Mouse (Mus musculus) limb, embryonic 12.5 days (tissue): ENCODE measurements around the gene Ptk7. TPM values are rescaled to one million over a fixed set of nuclear protein-coding genes. Genes with fewer than 3 reads are reported as not detected.

ENCODE experiments used
- ATAC-seq: fragments of 200-750 bp; cut with Nextera tagmentation; 2 replicates; pipeline ENCODE4 v1.8.0; 2017; ENCODE audit warnings: low read depth, moderate TSS enrichment; ENCODE audit not compliant: insufficient number of reproducible peaks, insufficient read depth, low FRiP score, low TSS enrichment
- H3K27ac ChIP-seq: fragments of 300-500 bp; sonication (generic); 2 replicates; pipeline ENCODE4 v1.5.1; 2016; ENCODE audit warnings: mild to moderate bottlenecking, moderate library complexity
- H3K27me3 ChIP-seq: fragments of 300-500 bp; sonication (generic); 2 replicates; pipeline ENCODE4 v1.6.1; 2016; ENCODE audit warnings: mild to moderate bottlenecking, moderate library complexity
- H3K36me3 ChIP-seq: fragments of 300-500 bp; sonication (generic); 2 replicates; pipeline ENCODE4 v1.6.1; 2016; ENCODE audit warnings: mild to moderate bottlenecking, moderate library complexity
- H3K4me1 ChIP-seq: fragments of 300-500 bp; sonication (generic); replicated peaks from 2 replicates; pipeline ENCODE4 v1.6.1; 2016
- H3K4me2 ChIP-seq: fragments of 300-500 bp; sonication (generic); 2 replicates; pipeline ENCODE4 v1.6.1; 2016; ENCODE audit warnings: mild to moderate bottlenecking, moderate library complexity
- H3K4me3 ChIP-seq: fragments of 300-500 bp; sonication (generic); replicated peaks from 2 replicates; pipeline ENCODE4 v1.5.1; 2016; ENCODE audit warnings: mild to moderate bottlenecking
- H3K9ac ChIP-seq: fragments of 300-500 bp; sonication (generic); replicated peaks from 2 replicates; pipeline ENCODE4 v1.6.1; 2016; ENCODE audit warnings: mild to moderate bottlenecking, moderate library complexity
- H3K9me3 ChIP-seq: fragments of 300-500 bp; sonication (generic); 2 replicates; pipeline ENCODE4 v1.6.1; 2016; ENCODE audit warnings: mild to moderate bottlenecking, moderate library complexity
- WGBS: fragments of 180-500 bp; shearing (Covaris S2); methylation state at CpG from one replicate; pipeline ENCODE4 v1.1.7; 2016; 5-methylcytosine and 5-hydroxymethylcytosine counted together
- polyA plus RNA-seq: library from polyadenylated mRNA; unstranded; fragments of >200 nt; fragmentation: Nextera tagmentation; extraction: Ambion mirVana; gene quantifications from 2 replicates; pipeline ENCODE4 v1.2.1, GENCODE M21; 2016

The Ptk7 gene
- polyA plus RNA-seq, 1 experiment from 2014 or later, result 156 TPM

DNA sequence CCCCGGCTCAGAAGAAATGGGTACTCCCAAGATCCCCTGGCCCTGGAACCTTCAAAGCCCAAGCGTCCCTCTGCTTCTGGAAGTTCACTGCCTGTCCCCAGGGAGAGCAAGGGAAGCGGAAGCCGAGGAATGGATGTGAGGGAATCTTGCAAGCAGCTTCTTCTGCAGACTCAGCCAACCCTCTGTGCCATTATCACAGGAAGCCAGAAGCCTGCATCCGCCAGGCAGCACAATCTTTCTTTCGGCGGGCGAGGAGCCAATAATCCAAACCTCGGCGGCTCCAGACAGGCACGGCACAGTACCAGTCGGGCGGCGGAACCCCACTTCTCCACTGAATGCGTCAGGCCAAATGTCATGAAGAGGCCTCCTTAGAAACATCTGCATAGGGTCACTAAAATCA, 8.0 kb downstream of the Ptk7 start:
- 0 out of 2 replicates have a peak overlapping the region, but pooled peaks have one; percentile 20 for H3K27ac ChIP-seq
- no peak overlapping the region; the same call in 1 of the 2 replicates for H3K4me3 ChIP-seq
- ATAC-seq, result no peak
- no peak overlapping the region for H3K9ac ChIP-seq
- WGBS, result 43% methylated on average over 15 of the region's 15 CpGs
- H3K27me3 ChIP-seq, result no peaks in the 10 kb centered on the region
- H3K9me3 ChIP-seq, result no peaks in the 10 kb centered on the region
- H3K4me1 ChIP-seq, result peaks cover 99% of the 10 kb centered on the region
- H3K36me3 ChIP-seq, result no peaks in the 10 kb centered on the region
- peak overlapping the region; percentile 20 for H3K4me2 ChIP-seq

DNA sequence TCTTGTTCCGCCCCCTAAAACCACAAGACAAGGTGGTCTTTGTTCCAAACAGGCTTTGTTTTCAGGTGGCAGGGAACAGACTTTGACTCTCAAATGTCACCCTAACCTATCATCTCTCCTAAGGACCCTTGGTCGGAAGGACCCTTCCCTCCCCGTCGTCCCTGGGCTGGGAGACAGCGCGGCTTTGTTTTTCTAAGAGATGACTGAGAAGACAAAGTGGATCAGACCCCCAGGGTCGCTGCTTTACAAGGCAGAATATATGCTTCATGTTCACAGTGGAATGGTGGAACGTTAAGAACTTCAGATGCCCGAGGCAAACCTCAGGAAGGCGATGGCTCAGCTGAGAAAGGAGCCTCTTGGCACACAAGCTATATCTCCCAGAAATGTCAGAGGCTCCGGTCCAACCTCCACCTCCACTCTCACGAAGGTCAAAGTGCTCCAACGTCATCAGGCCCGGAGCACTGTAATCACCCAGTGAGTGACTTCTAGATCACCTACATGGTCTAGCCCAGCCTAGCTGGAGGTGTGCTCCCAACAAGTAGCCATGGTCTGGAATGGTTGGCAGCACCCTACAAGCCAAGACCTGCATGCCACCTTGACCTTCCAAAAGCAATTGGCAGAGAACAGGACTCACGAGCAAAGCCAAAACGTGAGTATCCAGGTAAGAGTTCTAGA, 9.5 kb downstream of the Ptk7 start:
- WGBS, result 14% methylated on average over 16 of the region's 16 CpGs
- H3K4me1 ChIP-seq, result peaks cover 97% of the 10 kb centered on the region
- ATAC-seq, result no peak
- no peaks in the 10 kb centered on the region for H3K36me3 ChIP-seq
- H3K4me2 ChIP-seq, result peak overlapping the region; percentile 61
- H3K27me3 ChIP-seq, result no peaks in the 10 kb centered on the region
- H3K4me3 ChIP-seq, result peak overlapping the region; percentile 27
- H3K9me3 ChIP-seq, result no peaks in the 10 kb centered on the region
- H3K9ac ChIP-seq, result peak overlapping the region; percentile 60
- peak overlapping the region; percentile 99 for H3K27ac ChIP-seq

DNA sequence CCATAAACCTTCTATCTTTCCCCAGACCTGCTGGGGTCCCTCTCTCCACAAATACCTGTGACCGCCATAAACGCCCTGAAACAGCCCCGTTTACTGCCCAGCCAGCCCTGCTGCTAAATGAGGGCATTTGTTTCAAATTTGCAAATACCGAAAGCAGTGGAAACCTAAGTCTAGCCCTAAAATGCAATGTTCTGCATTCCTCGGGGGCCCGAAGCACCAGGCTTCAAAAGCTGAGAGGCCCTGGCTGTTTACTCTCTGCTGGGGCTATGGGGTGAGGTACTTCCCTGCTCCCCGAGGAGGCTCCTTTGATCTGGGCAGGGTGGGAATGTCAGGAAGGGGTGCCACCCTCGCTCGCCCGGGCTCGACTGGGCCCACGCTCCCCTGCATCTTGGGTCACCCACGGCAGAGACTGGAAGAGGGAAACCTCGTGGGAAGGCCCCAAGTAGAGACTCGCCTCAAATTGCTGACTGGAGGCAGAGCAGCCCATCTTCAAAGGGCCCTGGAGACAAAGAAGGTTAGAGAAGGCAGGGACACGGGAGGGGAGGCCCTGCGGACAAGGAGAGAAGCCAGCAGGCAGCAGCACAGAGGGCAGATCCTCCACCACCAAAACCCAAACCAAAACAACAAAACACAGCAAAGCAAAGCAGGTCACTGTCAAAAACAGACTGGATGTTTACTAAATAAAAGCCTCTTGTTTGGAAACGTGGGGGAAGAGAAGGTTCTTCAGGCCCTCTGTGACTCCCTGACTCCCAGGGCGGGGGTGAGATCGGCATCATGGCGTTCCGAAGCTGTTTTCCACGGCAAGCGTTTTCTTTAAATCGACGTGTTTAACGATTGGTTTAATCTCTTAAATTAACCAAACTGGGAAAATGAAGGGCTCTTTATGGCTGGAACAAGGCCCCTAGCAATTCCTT, 10.3 kb downstream of the Ptk7 start:
- no peaks in the 10 kb centered on the region for H3K36me3 ChIP-seq
- ATAC-seq, result peak; percentile 39; the same call in 1 of the 2 replicates
- H3K4me3 ChIP-seq, result peak overlapping the region; percentile 27
- peak overlapping the region; percentile 99 for H3K27ac ChIP-seq
- H3K9me3 ChIP-seq, result no peaks in the 10 kb centered on the region
- peaks cover 95% of the 10 kb centered on the region for H3K4me1 ChIP-seq
- H3K27me3 ChIP-seq, result no peaks in the 10 kb centered on the region
- H3K9ac ChIP-seq, result peak overlapping the region; percentile 60
- peak overlapping the region; percentile 61 for H3K4me2 ChIP-seq
- WGBS, result 3% methylated on average over 27 of the region's 27 CpGs

DNA sequence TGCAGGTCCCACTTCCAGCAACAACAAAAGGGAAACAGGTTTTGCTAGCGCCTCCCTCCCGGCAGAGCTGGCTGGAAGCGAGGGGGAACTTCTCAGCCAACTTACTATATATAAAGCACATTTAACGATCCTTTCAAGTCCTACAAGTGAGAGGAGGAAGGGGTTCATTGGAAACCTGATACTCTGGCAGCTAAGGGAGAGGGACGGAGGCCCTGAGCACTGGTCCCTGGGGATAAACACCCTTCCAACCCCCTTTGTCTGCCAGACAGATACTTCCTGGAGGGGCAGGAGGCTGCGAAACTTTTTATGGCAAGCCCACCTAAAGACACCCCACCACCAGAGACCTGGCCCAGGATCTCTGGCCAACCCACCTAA, 10.9 kb downstream of the Ptk7 start:
- ATAC-seq, result peak; percentile 64
- Histone ChIP-seq H3K4me1 (peaks cover 95% of the 10 kb centered on the region), H3K4me3 (peak overlapping the region; percentile 27), H3K9ac (peak overlapping the region; percentile 60; the same call in 1 of the 2 replicates), H3K27ac (peak overlapping the region; percentile 99), H3K4me2 (peak overlapping the region; percentile 61), H3K27me3 (no peaks in the 10 kb centered on the region), H3K9me3 (no peaks in the 10 kb centered on the region), H3K36me3 (no peaks in the 10 kb centered on the region)
- 2% methylated on average over 6 of the region's 6 CpGs for WGBS

DNA sequence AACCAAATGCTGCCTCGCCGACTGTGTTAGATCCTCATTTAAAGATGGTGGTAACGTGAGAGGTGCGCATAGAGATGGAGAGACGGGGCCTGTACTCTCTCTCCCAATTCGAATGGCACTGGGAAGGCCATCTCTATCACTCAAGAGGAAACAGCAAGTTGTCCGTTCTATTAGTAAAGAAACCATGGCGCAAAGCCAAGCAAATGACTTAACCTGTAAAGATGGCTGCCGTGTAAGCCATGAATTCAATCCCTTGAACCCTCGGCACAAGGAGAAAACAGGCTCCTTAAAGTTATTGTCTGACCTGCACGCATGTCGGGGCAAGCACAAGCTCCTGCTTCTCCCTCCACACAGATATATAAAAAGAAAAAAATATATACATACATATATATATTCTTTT, 11.5 kb downstream of the Ptk7 start:
- WGBS, result 6% methylated on average over 12 of the region's 12 CpGs
- H3K4me3 ChIP-seq, result peak overlapping the region; percentile 27

DNA sequence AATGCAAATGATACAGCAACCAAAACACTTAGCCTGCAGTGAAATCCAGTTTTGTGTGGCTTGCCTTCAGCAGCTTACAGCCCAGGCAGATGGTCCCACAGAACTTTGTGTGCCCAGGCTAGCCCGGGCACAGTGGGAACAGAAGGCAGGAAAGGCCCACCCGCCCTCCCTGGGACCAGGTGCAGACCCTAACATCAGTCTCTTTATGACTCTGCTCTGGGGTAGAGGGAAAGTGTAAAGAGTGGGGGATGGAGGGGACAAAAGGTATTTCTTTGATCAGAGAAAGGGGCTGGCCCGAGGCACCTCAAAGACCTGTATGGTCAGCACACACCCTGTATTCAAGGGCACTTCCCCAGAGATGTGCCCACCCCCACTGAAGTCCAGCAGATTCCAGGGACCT, 16.1 kb downstream of the Ptk7 start:
- WGBS, result 4% methylated on average over 3 of the region's 3 CpGs
- H3K4me1 ChIP-seq, result peaks cover 87% of the 10 kb centered on the region

More for the DNA sequence above, 11.5 kb downstream of the Ptk7 start:
- H3K9me3 ChIP-seq, result no peaks in the 10 kb centered on the region
- 0 out of 2 replicates have a peak overlapping the region, but pooled peaks have one; percentile 60 for H3K9ac ChIP-seq
- ATAC-seq, result no peak
- no peaks in the 10 kb centered on the region for H3K36me3 ChIP-seq
- H3K27me3 ChIP-seq, result no peaks in the 10 kb centered on the region
- peak overlapping the region; percentile 61 for H3K4me2 ChIP-seq
- H3K27ac ChIP-seq, result peak overlapping the region; percentile 99
- peaks cover 95% of the 10 kb centered on the region for H3K4me1 ChIP-seq

DNA sequence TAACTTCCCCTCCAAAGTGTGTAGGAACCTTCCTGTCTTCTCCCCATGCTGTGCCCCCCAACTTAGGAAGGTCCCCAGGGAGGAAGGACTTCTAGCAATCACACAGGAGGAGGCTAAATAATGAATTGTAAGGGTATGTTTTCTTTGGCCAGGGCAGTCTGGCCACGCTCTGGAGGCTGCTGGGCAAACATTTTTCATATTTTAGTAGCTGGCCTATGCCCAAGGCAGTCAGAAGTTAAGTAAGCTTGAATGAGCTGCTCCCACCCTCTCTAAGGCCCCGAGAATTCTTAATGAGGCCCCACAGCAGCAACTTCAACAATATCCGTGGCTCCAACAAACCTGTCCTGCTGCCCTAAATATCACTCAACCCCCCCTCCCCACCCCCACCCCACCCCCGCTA, 16.5 kb downstream of the Ptk7 start:
- H3K27ac ChIP-seq, result peak overlapping the region; percentile 90
- H3K4me3 ChIP-seq, result no peak overlapping the region
- peaks cover 9% of the 10 kb centered on the region for H3K36me3 ChIP-seq
- peaks cover 86% of the 10 kb centered on the region for H3K4me1 ChIP-seq
- H3K4me2 ChIP-seq, result peak overlapping the region; percentile 39
- 10% methylated on average over 4 of the region's 4 CpGs for WGBS
- H3K9me3 ChIP-seq, result no peaks in the 10 kb centered on the region
- H3K27me3 ChIP-seq, result no peaks in the 10 kb centered on the region
- ATAC-seq, result no peak
- peak overlapping the region; percentile 42; the same call in 1 of the 2 replicates for H3K9ac ChIP-seq

More for the DNA sequence above, 16.1 kb downstream of the Ptk7 start:
- peaks cover 9% of the 10 kb centered on the region for H3K36me3 ChIP-seq
- 0 out of 2 replicates have a peak, but pooled peaks have one; percentile 40 for ATAC-seq
- H3K9me3 ChIP-seq, result no peaks in the 10 kb centered on the region
- no peak overlapping the region for H3K4me3 ChIP-seq
- H3K4me2 ChIP-seq, result peak overlapping the region; percentile 39
- peak overlapping the region; percentile 4; the same call in 1 of the 2 replicates for H3K9ac ChIP-seq
- peak overlapping the region; percentile 90 for H3K27ac ChIP-seq
- H3K27me3 ChIP-seq, result no peaks in the 10 kb centered on the region

DNA sequence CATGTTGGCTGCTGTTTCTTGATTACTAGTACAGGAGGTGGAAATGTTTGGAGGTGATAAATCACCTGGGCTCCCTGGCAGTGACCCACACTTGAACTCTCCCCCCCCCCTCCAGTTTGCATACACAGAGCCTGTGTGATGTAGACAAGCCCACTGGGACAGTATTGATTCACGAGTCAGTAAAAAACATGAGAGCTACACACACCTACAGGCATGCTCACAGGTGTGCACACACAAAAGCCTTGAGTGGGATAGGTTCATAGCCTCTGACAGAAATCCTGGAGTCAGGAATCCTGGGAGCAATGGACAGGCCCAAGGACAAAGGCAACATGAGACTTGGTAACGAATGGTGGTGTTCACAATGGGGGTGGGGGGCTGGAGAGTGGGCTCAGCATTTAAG, 17.1 kb downstream of the Ptk7 start:
- peaks cover 83% of the 10 kb centered on the region for H3K4me1 ChIP-seq
- no peak for ATAC-seq
- H3K9ac ChIP-seq, result no peak overlapping the region
- H3K4me2 ChIP-seq, result peak overlapping the region; percentile 39
- no peaks in the 10 kb centered on the region for H3K9me3 ChIP-seq
- 29% methylated on average over 2 of the region's 2 CpGs for WGBS
- H3K36me3 ChIP-seq, result peaks cover 9% of the 10 kb centered on the region
- no peaks in the 10 kb centered on the region for H3K27me3 ChIP-seq
- peak overlapping the region; percentile 90 for H3K27ac ChIP-seq
- no peak overlapping the region for H3K4me3 ChIP-seq

DNA sequence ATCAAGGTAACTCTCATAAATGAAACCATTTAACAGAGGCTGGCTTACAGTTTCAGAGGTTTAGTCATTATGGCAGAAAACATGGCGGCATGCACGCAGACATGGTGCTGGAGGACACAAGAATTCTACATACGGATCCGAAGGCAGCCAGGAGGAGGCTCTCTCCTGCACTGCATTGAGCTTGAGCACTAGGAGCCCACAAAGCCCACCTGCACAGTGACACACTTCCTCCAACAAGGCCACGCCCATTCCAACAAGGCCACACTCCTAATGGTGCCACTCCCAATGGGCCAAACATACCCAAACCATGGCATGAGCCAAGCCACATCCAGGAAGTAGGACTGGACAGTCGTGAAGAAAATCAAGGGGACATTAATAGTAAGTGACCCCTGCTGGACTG, 18.0 kb downstream of the Ptk7 start:
- no peak overlapping the region for H3K9ac ChIP-seq
- H3K9me3 ChIP-seq, result no peaks in the 10 kb centered on the region
- peaks cover 9% of the 10 kb centered on the region for H3K36me3 ChIP-seq
- WGBS, result 94% methylated on average over 6 of the region's 6 CpGs
- no peak for ATAC-seq
- no peak overlapping the region for H3K4me2 ChIP-seq
- no peak overlapping the region for H3K4me3 ChIP-seq
- H3K27ac ChIP-seq, result 0 out of 2 replicates have a peak overlapping the region, but pooled peaks have one; percentile 90
- H3K27me3 ChIP-seq, result no peaks in the 10 kb centered on the region
- H3K4me1 ChIP-seq, result peaks cover 76% of the 10 kb centered on the region

DNA sequence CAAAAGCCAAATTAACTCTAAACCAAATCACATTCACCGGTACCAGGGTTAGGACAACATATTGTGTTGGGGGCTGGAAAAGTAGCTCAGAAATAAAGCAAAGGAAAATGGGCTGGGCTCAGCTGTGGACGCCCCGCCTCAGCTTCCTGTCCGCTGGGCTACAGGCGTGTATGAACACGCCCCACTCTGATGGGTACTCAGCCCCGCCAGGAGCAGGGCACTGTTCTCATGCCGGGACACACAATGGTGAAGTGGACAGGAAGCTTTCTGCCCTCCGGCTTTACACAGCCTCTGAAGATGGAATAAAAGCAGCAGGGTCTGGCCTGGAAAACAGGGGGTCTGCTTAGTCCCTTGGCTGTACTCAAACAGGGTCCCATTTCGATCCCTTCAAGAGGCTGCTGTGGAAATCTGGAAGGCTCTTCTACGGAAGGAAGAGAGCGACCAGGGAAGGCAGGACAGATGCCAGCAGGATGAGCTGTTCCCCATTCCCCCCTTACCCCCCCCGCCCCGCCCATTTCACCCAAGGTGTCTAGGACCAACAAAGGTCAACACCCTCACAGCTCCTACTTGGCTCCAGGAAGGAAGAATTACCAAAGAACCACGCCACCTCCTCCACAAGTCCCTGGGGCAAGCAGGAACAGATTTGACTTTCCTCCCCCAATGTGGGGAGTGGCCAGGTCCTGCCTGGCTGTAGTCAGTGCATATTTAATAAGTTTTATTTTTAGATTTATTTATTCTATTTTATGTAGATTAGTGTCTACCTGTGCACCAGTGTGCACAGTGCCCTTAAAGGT, 19.4 kb downstream of the Ptk7 start:
- H3K4me3 ChIP-seq, result no peak overlapping the region
- no peaks in the 10 kb centered on the region for H3K9me3 ChIP-seq
- H3K9ac ChIP-seq, result no peak overlapping the region
- H3K27ac ChIP-seq, result peak overlapping the region; percentile 41; the same call in 1 of the 2 replicates
- peaks cover 73% of the 10 kb centered on the region for H3K4me1 ChIP-seq
- no peaks in the 10 kb centered on the region for H3K27me3 ChIP-seq
- 55% methylated on average over 15 of the region's 15 CpGs for WGBS
- H3K36me3 ChIP-seq, result peaks cover 9% of the 10 kb centered on the region
- peak overlapping the region; percentile 14; the same call in 1 of the 2 replicates for H3K4me2 ChIP-seq
- no peak for ATAC-seq
